Mouse (Mus musculus) adrenal gland, adult (tissue): ENCODE data around the gene Foxf1.

Source experiments
- DNase-seq, 2 experiments: peaks; one replicate each; pipeline ENCODE4 v3.0.0; 2022 to 2023; ENCODE audit warnings: low spot score in 1 of 2; ENCODE audit not compliant: inconsistent age in 2 of 2

Gene Foxf1

GRCm38 (mm10) chr8:121082218-121083092, 1.7 kb upstream of the Foxf1 start:
- peak in 1 of 2 experiments; percentile 40 for DNase-seq

DNA sequence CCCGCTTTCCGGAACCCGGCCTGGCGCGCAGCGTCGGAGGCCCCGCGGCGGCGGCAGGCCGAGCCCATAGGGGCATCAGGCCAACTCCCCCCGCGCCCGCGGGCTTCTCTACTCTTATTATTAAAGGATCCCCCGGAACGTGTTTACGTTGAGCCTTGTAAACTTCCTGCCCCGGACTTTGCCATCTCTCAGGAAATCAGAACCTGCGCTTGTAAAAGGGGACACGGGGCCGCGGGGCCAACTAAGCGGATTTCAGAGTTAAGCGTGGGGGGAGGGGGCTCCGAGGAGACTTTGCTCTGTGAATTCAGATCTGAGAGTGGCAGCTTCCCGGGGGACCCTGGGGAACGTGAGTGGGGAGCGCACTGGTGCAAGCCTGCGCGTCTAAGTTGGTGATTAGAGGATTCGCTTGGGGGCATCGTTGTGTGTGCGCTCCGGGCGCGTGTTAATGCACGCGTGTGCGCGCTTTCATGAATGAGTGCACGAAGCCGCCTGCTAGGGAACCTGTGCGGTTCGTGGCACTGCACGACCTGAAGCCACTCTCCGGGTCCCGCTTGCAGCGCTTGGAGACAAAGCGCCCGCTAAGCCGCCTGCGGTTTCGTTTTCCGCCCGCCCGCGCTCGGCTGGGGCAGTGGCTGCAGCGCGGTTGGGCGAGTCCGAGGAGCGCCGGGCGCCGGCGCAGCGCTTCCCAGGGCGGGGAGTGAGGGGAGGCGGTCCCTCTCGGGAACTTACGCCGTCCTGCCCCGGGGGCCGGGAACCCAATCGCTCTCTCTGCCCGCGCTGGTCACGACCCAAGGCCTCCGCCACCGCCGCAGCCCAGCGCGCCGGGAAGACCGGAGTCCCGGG, 872 bp upstream of the Foxf1 start:
- peak; percentile 72 to 88 for DNase-seq

DNA sequence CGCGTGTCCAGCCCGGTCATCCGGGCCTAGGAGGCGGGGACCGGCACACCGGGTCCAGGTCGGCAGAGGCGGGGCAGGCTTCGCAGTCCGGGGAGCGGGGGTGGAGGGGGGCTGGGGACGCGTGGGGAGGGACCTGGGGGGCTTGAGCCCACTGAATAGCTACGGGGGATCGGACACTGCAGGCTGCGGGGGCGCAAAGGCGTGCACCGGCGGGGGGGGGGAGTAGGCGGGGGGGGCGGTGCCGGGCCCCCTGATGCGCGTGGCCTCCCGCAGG, 313 bp upstream of the Foxf1 start:
- DNase-seq, result no peak

DNA sequence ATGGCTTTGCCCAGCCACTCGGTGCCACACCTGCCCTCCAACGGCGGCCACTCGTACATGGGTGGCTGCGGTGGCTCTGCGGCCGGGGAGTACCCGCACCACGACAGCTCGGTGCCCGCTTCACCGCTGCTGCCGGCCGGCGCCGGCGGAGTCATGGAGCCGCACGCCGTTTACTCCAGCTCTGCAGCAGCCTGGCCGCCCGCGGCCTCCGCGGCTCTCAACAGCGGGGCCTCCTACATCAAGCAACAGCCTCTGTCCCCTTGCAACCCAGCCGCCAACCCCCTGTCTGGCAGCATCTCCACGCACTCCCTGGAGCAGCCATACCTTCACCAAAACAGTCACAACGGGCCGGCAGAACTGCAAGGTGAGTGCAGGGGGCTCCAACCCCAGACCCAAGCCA, 825 bp downstream of the Foxf1 start:
- no peak for DNase-seq

DNA sequence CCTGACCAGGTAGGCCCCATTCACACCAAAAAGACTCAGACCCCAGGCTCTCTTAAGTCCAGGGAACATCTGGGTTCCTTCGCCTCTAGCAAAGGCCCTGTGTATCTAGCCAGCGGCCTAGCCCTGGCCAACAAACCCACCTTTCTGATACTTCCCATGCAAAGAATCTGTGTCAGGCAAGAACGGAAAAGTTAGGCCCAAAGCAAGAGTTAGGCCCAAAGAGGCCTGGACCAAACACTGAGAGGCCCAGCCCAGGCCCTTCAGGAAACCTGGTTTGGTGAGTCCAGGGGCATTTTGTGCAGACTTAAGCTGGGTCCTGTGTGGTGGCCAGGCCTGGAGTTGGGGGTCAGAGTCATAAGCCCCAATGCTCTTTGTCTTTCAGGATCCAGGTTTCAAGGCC, 1.4 kb downstream of the Foxf1 start:
- DNase-seq, result no peak

- DNase-seq, result no peak
Measured at GRCm38 (mm10) chr8:121086004-121086900, 2.1 kb downstream of the Foxf1 start.

GRCm38 (mm10) chr8:121088281-121088680, 4.1 kb downstream of the Foxf1 start:
- no peak for DNase-seq

DNA sequence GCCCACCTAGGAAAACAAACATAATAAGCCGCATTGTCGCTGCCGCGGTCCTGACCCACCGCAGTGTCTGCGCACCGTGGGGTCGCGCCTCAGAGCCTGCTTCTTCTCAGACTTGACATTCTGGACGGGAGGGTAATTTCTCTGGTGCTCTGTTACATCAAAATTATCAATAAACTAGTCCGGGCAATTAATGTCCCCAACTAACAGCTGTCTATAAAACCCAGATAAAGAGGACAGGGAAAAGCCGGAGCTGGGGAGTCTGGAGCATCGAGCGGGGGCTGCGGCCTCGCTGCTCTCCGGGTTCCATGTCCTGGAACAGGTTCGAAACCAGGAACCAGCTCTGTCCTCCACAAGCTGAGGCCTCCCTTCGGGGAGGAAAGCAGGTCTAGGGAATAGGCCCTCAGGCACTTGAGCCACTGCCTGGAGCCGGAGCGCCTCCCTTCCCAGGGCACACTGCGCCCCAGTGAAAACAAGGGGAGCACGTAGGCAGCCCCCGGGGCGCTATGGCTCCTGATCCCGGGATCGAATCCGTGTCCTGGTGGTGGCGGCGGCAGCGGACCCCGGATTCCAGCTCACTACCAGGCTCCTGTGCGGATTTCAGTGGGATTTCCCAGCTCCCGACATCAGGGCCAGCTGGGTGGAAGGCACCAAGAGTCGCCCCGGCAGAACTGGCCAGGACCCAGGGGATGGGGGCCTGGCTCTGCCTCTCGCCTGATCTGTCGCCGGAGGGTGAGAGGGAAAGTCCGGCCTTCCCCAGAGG, 4.9 kb downstream of the Foxf1 start:
- DNase-seq, result no peak

- no peak for DNase-seq
Measured at GRCm38 (mm10) chr8:121089631-121090380, 5.6 kb downstream of the Foxf1 start.

GRCm38 (mm10) chr8:121090716-121091115, 6.5 kb downstream of the Foxf1 start:
- DNase-seq, result no peak

DNA sequence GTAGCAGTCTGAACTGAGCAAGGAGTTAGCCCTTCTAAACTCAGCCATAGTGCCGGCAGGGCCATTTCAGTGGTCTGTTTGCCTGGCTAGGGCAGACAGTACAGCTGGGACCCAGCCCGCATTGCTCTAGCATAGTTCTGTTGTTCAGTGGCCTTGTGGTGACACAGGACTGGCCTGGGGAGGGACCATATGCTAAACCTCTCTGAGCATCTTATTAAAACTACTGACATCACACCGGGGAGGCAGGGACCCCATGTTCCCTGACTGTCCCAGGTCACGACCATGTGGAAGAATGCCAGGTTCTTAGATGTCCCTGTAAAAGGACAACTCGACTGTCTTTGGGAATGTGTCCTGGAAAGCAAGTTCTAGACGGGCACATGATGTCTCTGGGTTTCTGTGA, 8.0 kb downstream of the Foxf1 start:
- DNase-seq, result peak in 1 of 2 experiments; percentile 79

DNA sequence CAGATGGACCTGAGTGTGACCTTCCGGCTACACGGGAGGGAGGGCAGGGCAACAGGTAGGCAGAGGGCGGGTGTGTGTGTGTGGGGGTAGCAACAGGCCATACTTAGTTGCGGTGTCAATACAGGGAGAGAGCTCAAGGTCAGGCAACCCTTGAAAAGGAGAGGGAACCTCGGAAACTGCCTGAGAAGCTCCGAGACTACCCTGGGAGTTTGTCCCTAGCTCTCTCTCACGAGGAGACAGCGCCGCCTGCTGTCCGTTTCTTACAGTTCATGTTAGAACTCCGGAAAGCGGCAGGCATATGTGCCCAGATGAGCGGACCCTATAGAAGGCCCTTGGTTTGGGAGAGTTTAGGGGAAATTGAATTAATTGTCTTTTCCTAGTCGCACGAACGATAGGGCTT, 8.4 kb downstream of the Foxf1 start:
- DNase-seq, result peak; percentile 83 to 93

GRCm38 (mm10) chr8:121093496-121093895, 9.3 kb downstream of the Foxf1 start:
- DNase-seq, result no peak

DNA sequence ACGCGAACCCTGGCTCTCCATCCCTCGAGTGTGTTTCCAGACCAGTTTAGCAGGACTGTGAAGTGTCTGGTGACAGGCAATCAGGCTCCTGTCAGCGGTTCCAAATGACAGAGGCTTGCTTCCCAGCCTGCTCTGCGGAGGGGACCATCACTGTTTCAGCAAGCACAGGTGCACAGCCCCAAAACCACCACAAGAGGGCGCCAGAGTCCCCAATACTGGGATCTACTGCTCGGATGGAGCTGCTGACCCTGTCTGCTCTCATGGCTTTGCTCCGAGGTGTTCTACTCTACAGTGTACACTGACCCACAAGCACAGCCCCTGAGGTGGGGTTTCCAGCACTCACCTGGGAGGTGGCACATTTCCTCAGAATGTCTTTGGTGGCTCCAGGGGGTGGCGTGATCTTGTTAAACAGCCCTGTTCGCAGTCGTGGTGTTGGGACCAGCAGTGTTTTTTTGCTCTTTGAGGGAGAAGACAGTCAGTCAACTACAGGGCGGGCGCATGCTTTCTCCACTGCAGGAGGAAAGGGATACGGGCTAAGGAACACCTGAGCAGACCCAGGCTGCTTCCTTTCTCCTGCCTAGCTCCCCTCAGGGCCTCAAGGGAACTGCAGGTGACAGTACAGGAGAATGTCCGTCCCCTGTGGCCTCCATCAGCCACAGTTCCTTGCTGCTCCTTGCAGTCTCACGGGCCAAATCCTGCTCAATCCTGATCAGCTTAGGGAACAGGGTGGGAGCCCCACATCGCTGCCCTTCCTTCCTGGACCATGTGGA, 20.0 kb downstream of the Foxf1 start:
- peak; percentile 71 to 91 for DNase-seq

- peak; percentile 99 for DNase-seq
Measured at GRCm38 (mm10) chr8:121107668-121108656, 23.8 kb downstream of the Foxf1 start, which contains the start of gene Mthfsd. Gene Mthfsd, minus strand, starts transcription at chr8:121108392.

GRCm38 (mm10) chr8:121108657-121109056, 24.5 kb downstream of the Foxf1 start:
- no peak for DNase-seq

- no peak for DNase-seq
Measured at GRCm38 (mm10) chr8:121111145-121111907, 27.1 kb downstream of the Foxf1 start.
